ENCODE assay signal across 9 mouse cellular contexts in the genomic region with DNA sequence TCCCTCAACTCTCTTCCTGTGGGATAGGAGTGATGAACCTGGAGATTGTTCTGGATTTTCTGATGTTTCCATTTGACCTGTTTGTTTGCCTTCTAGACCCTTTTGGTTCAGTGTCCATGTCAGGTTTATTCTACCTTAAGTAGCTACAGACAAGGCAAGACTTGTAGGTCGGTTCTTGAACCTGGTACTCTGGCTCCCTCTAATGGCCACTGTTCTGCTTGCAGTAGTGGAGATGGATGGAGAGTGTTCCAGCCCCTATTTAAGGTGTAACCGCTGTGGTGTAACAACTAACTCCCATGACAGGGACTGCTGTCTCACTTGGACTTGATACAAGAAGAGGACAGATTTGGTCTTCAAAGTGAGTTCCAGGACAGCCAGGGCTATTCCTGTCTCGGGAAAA. TPM values are rescaled to one million over a fixed set of nuclear protein-coding genes. Genes with fewer than 3 reads are reported as not detected.
DNase-seq lines count a peak whose midpoint lies in the region; ATAC-seq lines count a peak whose summit lies in the region.
"Had no signal": no experiment of that assay in that cellular context is flagged by ENCODE, and none has a peak within 500 bp of the region (broad histone marks: within the 10 kb centered on the region; RNA-seq: fewer than 3 reads in every experiment).

No protein-coding gene starts in this region.

- no peak for ATAC-seq in kidney, embryonic 15.5 days (replicated peaks; ENCODE audit: low FRiP score)

- intact Hi-C loops in heart, postnatal 36 days (cut with DNase I): no loop called here

- H3K9ac ChIP-seq in kidney, embryonic 15.5 days: no peak overlapping the region
- H3K9ac ChIP-seq: embryonic facial prominence, embryonic 13.5 days had no signal

- H3K4me3 ChIP-seq in kidney, embryonic 15.5 days (replicated peaks): no peak overlapping the region
- H3K4me3 ChIP-seq: embryonic facial prominence, embryonic 13.5 days had no signal

- WGBS in kidney, embryonic 15.5 days: 29% methylated on average over 3 of the region's 3 CpGs

- H3K27ac ChIP-seq in kidney, embryonic 15.5 days: no peak overlapping the region
- H3K27ac ChIP-seq: embryonic facial prominence, embryonic 13.5 days had no signal

- H3K36me3 ChIP-seq in kidney, embryonic 15.5 days: no peaks in the 10 kb centered on the region
- H3K36me3 ChIP-seq: embryonic facial prominence, embryonic 13.5 days had no signal

- H3K4me1 ChIP-seq in kidney, embryonic 15.5 days: no peaks in the 10 kb centered on the region
- H3K4me1 ChIP-seq: embryonic facial prominence, embryonic 13.5 days had no signal

- H3K9me3 ChIP-seq in kidney, embryonic 15.5 days (replicated peaks): no peaks in the 10 kb centered on the region; the same call in 1 of the 2 replicates
- H3K9me3 ChIP-seq: embryonic facial prominence, embryonic 13.5 days had no signal

- no peak overlapping the region for H3K4me2 ChIP-seq in kidney, embryonic 15.5 days
- H3K4me2 ChIP-seq: embryonic facial prominence, embryonic 13.5 days had no signal

- DNase-seq in kidney, adult 11 months: peak; percentile 66
- peak; percentile 37 for DNase-seq in adrenal gland, adult 8-10 months
- peak; percentile 59 for DNase-seq in embryo, embryonic 9.5 days (ENCODE audit: extremely low spot score)
- DNase-seq in heart, postnatal 36 days: peak; percentile 72 to 77
- DNase-seq in left cerebral cortex, adult 8-10 months (ENCODE audit: low spot score in 2 of 2): peak; percentile 41 to 42
- DNase-seq in mesoderm, embryonic 11.5 days (ENCODE audit: low read depth, low spot score): peak; percentile 71
- DNase-seq in spleen, postnatal 36 days (ENCODE audit: low spot score in 2 of 2): peak; percentile 67 to 73

- H3K27me3 ChIP-seq in kidney, embryonic 15.5 days: no peaks in the 10 kb centered on the region
- H3K27me3 ChIP-seq: embryonic facial prominence, embryonic 13.5 days had no signal

RNA-seq across cellular contexts. Expression of a gene that starts 3.8 kb away (rescaled TPM):
- polyA plus RNA-seq in kidney, embryonic 15.5 days (2015; fragmentation: Nextera tagmentation; extraction: Ambion mirVana): 33.5 and 35.3 TPM in 2 replicates
- total RNA-seq in adrenal gland, adult 8-10 months (2022): 10 to 100 TPM; 36.4 to 48.5 (median 41.0) TPM
- total RNA-seq in heart, postnatal 36 days (2021): 10 to 100 TPM; 50.6 to 50.8 TPM
- total RNA-seq in left cerebral cortex, adult 8-10 months (2022): 10 to 100 TPM; 46.2 to 53.1 (median 52.5) TPM

RNA-seq across cellular contexts. Expression of a gene that starts 32.5 kb away (rescaled TPM):
- polyA plus RNA-seq in kidney, embryonic 15.5 days (2015; fragmentation: Nextera tagmentation; extraction: Ambion mirVana): 0.36 and 0.57 TPM in 2 replicates
- total RNA-seq in adrenal gland, adult 8-10 months (2022): 1 to 10 TPM in 2 of 4 experiments, under 1 TPM in 2; 0.38 to 1.4 (median 0.99) TPM
- under 1 TPM in 1 of 2 experiments, not detected in 1; 0.17 TPM for total RNA-seq in heart, postnatal 36 days (2021)
- total RNA-seq in left cerebral cortex, adult 8-10 months (2022): 1 to 10 TPM; 1.1 to 2.0 (median 1.3) TPM
